Mouse (Mus musculus) olfactory bulb, adult 2 months (tissue): ENCODE data around the gene E130114P18Rik.

Source experiments
- CTCF ChIP-seq: fragments of 200-500 bp; IDR thresholded peaks from 2 replicates; pipeline ENCODE4 v1.5.1; 2012; ENCODE audit warnings: low read depth, mild to moderate bottlenecking, low read length, moderate library complexity; ENCODE audit not compliant: insufficient read depth
- POLR2A ChIP-seq: fragments of 200-500 bp; IDR thresholded peaks from 2 replicates; pipeline ENCODE4 v1.6.1; 2012; ENCODE audit warnings: mild to moderate bottlenecking, low read depth, low read length, moderate library complexity; ENCODE audit not compliant: insufficient read depth

DNA sequence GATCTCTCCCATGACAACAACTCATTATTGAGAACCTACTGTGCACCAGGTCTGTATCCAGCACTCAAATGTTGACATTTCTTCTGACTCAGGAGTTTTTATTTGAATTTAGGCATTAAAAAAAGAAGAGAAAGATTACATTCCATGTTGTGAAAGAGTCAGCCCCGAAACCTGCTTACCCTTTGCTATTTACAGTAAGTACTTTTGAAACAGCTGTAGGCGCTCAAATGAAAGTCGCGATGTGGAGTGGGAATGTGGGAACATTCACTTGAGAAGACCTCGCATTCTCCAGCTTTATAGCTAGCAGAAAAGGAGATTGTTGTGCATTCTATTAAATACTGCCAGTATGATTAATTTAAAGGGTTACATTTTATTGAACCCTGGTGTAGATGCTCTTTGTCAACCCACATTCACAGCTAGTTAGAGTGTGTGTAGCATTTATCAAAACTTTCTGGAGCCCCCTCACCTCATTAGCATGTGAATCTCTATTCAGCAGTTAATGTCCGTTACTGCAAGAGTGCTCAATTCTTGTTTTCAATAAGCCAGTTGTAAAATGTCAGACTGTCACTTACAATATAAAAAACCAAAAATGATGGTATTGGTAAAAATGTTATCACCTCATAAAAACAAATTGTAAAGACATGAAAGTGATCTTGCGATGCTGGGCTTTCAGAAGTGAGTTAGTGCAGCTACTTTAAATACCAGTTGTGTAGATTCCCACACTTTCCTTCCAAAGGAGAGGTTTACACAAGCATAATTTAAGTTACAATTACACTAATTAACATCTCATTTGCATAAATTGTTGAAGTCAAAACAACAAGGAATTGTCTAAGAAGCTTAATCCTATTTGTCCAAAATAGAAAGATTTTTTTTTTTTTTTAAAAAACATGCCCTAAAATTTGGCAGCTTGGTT is 28.3 kb upstream of the E130114P18Rik start:
- TF ChIP-seq CTCF: no peak
- TF ChIP-seq POLR2A: no peak
